Mouse (Mus musculus): ENCODE measurements around the gene Mvp. TPM values are rescaled to one million over a fixed set of nuclear protein-coding genes. Genes with fewer than 3 reads are reported as not detected.
A peak's percentile ranks its signal among the peaks of the same experiment; 100 is the strongest.

The Mvp gene
- total RNA-seq, 2 experiments from 2014 or later = 5.6 to 50.6 TPM

GRCm38 (mm10) chr7:126950647-126951615, 63.5 kb downstream of the Mvp start:
- ATAC-seq (ENCODE audit: poor library complexity, severe bottlenecking) = no peak

GRCm38 (mm10) chr7:126949793-126950646, 64.4 kb downstream of the Mvp start, which contains the start of gene Sez6l2:
Sez6l2 (plus strand) TSS chr7:126950563.
- peak; percentile 96 for ATAC-seq (ENCODE audit: poor library complexity, severe bottlenecking)

- no peak for ATAC-seq (ENCODE audit: poor library complexity, severe bottlenecking)
These were observed 65.0 kb downstream of the Mvp start, which contains the start of gene Asphd1 for GRCm38 (mm10) chr7:126949403-126949792. Asphd1 (minus strand) TSS chr7:126949582.

- ATAC-seq (ENCODE audit: poor library complexity, severe bottlenecking) = no peak
These were observed 65.8 kb downstream of the Mvp start for GRCm38 (mm10) chr7:126948626-126949025.

GRCm38 (mm10) chr7:126946530-126946929, 67.9 kb downstream of the Mvp start:
- ATAC-seq (ENCODE audit: poor library complexity, severe bottlenecking) = peak; percentile 62; the same call in 1 of the 2 replicates

GRCm38 (mm10) chr7:126941801-126942200, 72.6 kb downstream of the Mvp start:
- no peak for ATAC-seq (ENCODE audit: poor library complexity, severe bottlenecking)

GRCm38 (mm10) chr7:126941171-126941570, 73.2 kb downstream of the Mvp start:
- ATAC-seq (ENCODE audit: poor library complexity, severe bottlenecking) = peak; percentile 66

Other genes starting within 250 kb of the Mvp start
Only the 30 nearest of the 33 such genes appear.
- 0.68 and 1.0 TPM in 2 replicates for gene Tbx6, start 233.1 kb downstream of the Mvp start, total RNA-seq (2015)
- 0.98 and 0.99 TPM in 2 replicates for gene Tbx6, start 233.1 kb downstream of the Mvp start, total RNA-seq (2017)
- 186 and 196 TPM in 2 replicates for gene Ppp4c, start 222.1 kb downstream of the Mvp start, total RNA-seq (2015)
- gene Ppp4c, start 222.1 kb downstream of the Mvp start, total RNA-seq (2017) = 139 and 154 TPM in 2 replicates
- not detected in 2 replicates for gene Fam57b, start 217.0 kb downstream of the Mvp start, total RNA-seq (2015)
- gene Fam57b, start 217.0 kb downstream of the Mvp start, total RNA-seq (2017) = not detected in 2 replicates
- not detected in 2 replicates for gene 4930451I11Rik, start 183.0 kb downstream of the Mvp start, total RNA-seq (2015)
- not detected in 2 replicates for gene 4930451I11Rik, start 183.0 kb downstream of the Mvp start, total RNA-seq (2017)
- not detected in 2 replicates for gene Doc2a, start 167.2 kb downstream of the Mvp start, total RNA-seq (2015)
- gene Doc2a, start 167.2 kb downstream of the Mvp start, total RNA-seq (2017) = not detected in 2 replicates
- 14.6 and 22.0 TPM in 2 replicates for gene Hirip3, start 152.6 kb downstream of the Mvp start, total RNA-seq (2015)
- gene Hirip3, start 152.6 kb downstream of the Mvp start, total RNA-seq (2017) = 147 and 164 TPM in 2 replicates
- gene Ino80e, start 152.2 kb downstream of the Mvp start, total RNA-seq (2015) = 42.5 and 51.5 TPM in 2 replicates
- 21.3 and 46.4 TPM in 2 replicates for gene Ino80e, start 152.2 kb downstream of the Mvp start, total RNA-seq (2017)
- gene Taok2, start 129.9 kb downstream of the Mvp start, total RNA-seq (2015) = 14.3 and 19.0 TPM in 2 replicates
- gene Taok2, start 129.9 kb downstream of the Mvp start, total RNA-seq (2017) = 26.8 and 32.0 TPM in 2 replicates
- gene Tmem219, start 91.7 kb downstream of the Mvp start, total RNA-seq (2015) = 47.9 and 50.9 TPM in 2 replicates
- gene Tmem219, start 91.7 kb downstream of the Mvp start, total RNA-seq (2017) = 44.9 and 45.5 TPM in 2 replicates
- 7.3 and 12.0 TPM in 2 replicates for gene Kctd13, start 85.7 kb downstream of the Mvp start, total RNA-seq (2015)
- 10.9 and 19.0 TPM in 2 replicates for gene Kctd13, start 85.7 kb downstream of the Mvp start, total RNA-seq (2017)
- gene Asphd1, start 65.0 kb downstream of the Mvp start, total RNA-seq (2015) = not detected in 2 replicates
- not detected in 2 replicates for gene Asphd1, start 65.0 kb downstream of the Mvp start, total RNA-seq (2017)
- 2.9 TPM in 1 of 2 replicates, not detected in the other for gene Sez6l2, start 64.1 kb downstream of the Mvp start, total RNA-seq (2015)
- 0.16 and 0.33 TPM in 2 replicates for gene Sez6l2, start 64.1 kb downstream of the Mvp start, total RNA-seq (2017)
- gene Cdipt, start 38.7 kb downstream of the Mvp start, total RNA-seq (2015) = 46.1 and 48.5 TPM in 2 replicates
- 49.4 and 56.7 TPM in 2 replicates for gene Cdipt, start 38.7 kb downstream of the Mvp start, total RNA-seq (2017)
- gene Cdiptos, start 38.5 kb downstream of the Mvp start, total RNA-seq (2015) = 4.9 and 6.6 TPM in 2 replicates
- 0.73 and 3.3 TPM in 2 replicates for gene Cdiptos, start 38.5 kb downstream of the Mvp start, total RNA-seq (2017)
- gene Pagr1b, start 1.9 kb upstream of the Mvp start, total RNA-seq (2015) = 0.54 and 1.6 TPM in 2 replicates
- not detected in 2 replicates for gene Pagr1b, start 1.9 kb upstream of the Mvp start, total RNA-seq (2017)
- gene Pagr1a, start 2.7 kb upstream of the Mvp start, total RNA-seq (2015) = 40.7 and 62.5 TPM in 2 replicates
- gene Pagr1a, start 2.7 kb upstream of the Mvp start, total RNA-seq (2017) = 25.5 and 67.0 TPM in 2 replicates
- 15.4 TPM in 1 of 2 replicates, not detected in the other for gene Gm42742, start 6.5 kb upstream of the Mvp start, total RNA-seq (2015)
- gene Gm42742, start 6.5 kb upstream of the Mvp start, total RNA-seq (2017) = 45.4 TPM in 1 of 2 replicates, not detected in the other
- 0.20 and 1.8 TPM in 2 replicates for gene Prrt2, start 6.6 kb upstream of the Mvp start, total RNA-seq (2015)
- 2.4 and 3.0 TPM in 2 replicates for gene Prrt2, start 6.6 kb upstream of the Mvp start, total RNA-seq (2017)
- gene Maz, start 12.4 kb upstream of the Mvp start, total RNA-seq (2015) = 79.8 and 80.9 TPM in 2 replicates
- 44.4 and 45.1 TPM in 2 replicates for gene Maz, start 12.4 kb upstream of the Mvp start, total RNA-seq (2017)
- gene Kif22, start 27.9 kb upstream of the Mvp start, total RNA-seq (2015) = 107 and 108 TPM in 2 replicates
- gene Kif22, start 27.9 kb upstream of the Mvp start, total RNA-seq (2017) = 85.9 and 105 TPM in 2 replicates
- 0.96 TPM in 1 of 2 replicates, not detected in the other for gene Zg16, start 72.7 kb upstream of the Mvp start, total RNA-seq (2015)
- not detected in 2 replicates for gene Zg16, start 72.7 kb upstream of the Mvp start, total RNA-seq (2017)
- 65.9 and 71.1 TPM in 2 replicates for gene AI467606, start 76.7 kb upstream of the Mvp start, total RNA-seq (2015)
- gene AI467606, start 76.7 kb upstream of the Mvp start, total RNA-seq (2017) = 46.6 and 49.2 TPM in 2 replicates
- 2.0 and 3.3 TPM in 2 replicates for gene Qprt, start 107.6 kb upstream of the Mvp start, total RNA-seq (2015)
- gene Qprt, start 107.6 kb upstream of the Mvp start, total RNA-seq (2017) = 1.1 and 2.8 TPM in 2 replicates
- gene Spn, start 123.2 kb upstream of the Mvp start, total RNA-seq (2015) = 74.6 and 82.8 TPM in 2 replicates
- 241 and 246 TPM in 2 replicates for gene Spn, start 123.2 kb upstream of the Mvp start, total RNA-seq (2017)
- gene Cd2bp2, start 181.4 kb upstream of the Mvp start, total RNA-seq (2015) = 16.1 and 19.0 TPM in 2 replicates
- 51.8 and 57.5 TPM in 2 replicates for gene Cd2bp2, start 181.4 kb upstream of the Mvp start, total RNA-seq (2017)
- 27.0 and 27.4 TPM in 2 replicates for gene Tbc1d10b, start 193.8 kb upstream of the Mvp start, total RNA-seq (2015)
- 59.8 and 74.2 TPM in 2 replicates for gene Tbc1d10b, start 193.8 kb upstream of the Mvp start, total RNA-seq (2017)
- 5.0 and 6.0 TPM in 2 replicates for gene Mylpf, start 194.3 kb upstream of the Mvp start, total RNA-seq (2015)
- 2.3 and 3.3 TPM in 2 replicates for gene Mylpf, start 194.3 kb upstream of the Mvp start, total RNA-seq (2017)
- 2.9 and 3.1 TPM in 2 replicates for gene Zfp553, start 218.4 kb upstream of the Mvp start, total RNA-seq (2015)
- gene Zfp553, start 218.4 kb upstream of the Mvp start, total RNA-seq (2017) = 5.9 and 9.7 TPM in 2 replicates
- 36.2 and 36.8 TPM in 2 replicates for gene Sept1, start 218.5 kb upstream of the Mvp start, total RNA-seq (2015)
- gene Sept1, start 218.5 kb upstream of the Mvp start, total RNA-seq (2017) = 31.2 and 42.7 TPM in 2 replicates
- gene Zfp771, start 229.7 kb upstream of the Mvp start, total RNA-seq (2015) = 0.96 and 1.8 TPM in 2 replicates
- 0.28 and 0.73 TPM in 2 replicates for gene Zfp771, start 229.7 kb upstream of the Mvp start, total RNA-seq (2017)

Data from megakaryocyte, adult 5-6 weeks (primary cell).